Mouse (Mus musculus): ENCODE data around the gene Mpped2. TPM values are rescaled to one million over a fixed set of nuclear protein-coding genes. Genes with fewer than 3 reads are reported as not detected.

The Mpped2 gene
- polyA plus RNA-seq, 1 experiment from 2014 or later = 199 TPM

GRCm38 (mm10) chr2:106797855-106798254 lies 104.8 kb downstream of the Mpped2 start:
- H3K9ac ChIP-seq (replicated peaks; ENCODE audit: low read depth, low read length) = peak overlapping the region; percentile 29; the same call in 1 of the 2 replicates
- peaks cover 23% of the 10 kb centered on the region for H3K4me1 ChIP-seq (replicated peaks; ENCODE audit: control insufficient read depth, insufficient read depth, low read length)
- H3K27me3 ChIP-seq (replicated peaks; ENCODE audit: control insufficient read depth, insufficient read depth, low read length) = no peaks in the 10 kb centered on the region
- peak overlapping the region; percentile 61; the same call in 1 of the 2 replicates for H3K27ac ChIP-seq (ENCODE audit: low read length)
- no peaks in the 10 kb centered on the region for H3K9me3 ChIP-seq (ENCODE audit: control insufficient read depth, low read length)
- ATAC-seq = peak; percentile 57
- H3K4me2 ChIP-seq (ENCODE audit: low read length) = peak overlapping the region; percentile 39
- H3K36me3 ChIP-seq (ENCODE audit: control insufficient read depth, insufficient read depth) = no peaks in the 10 kb centered on the region
- WGBS = 7% methylated on average over 3 of the region's 3 CpGs
- no peak overlapping the region for H3K4me3 ChIP-seq (replicated peaks; ENCODE audit: low read length)

GRCm38 (mm10) chr2:106798824-106799223 lies 105.8 kb downstream of the Mpped2 start:
- Histone ChIP-seq H3K36me3 (ENCODE audit: control insufficient read depth, insufficient read depth) (no peaks in the 10 kb centered on the region), H3K4me2 (ENCODE audit: low read length) (no peak overlapping the region), H3K9ac (replicated peaks; ENCODE audit: low read depth, low read length) (no peak overlapping the region), H3K27me3 (replicated peaks; ENCODE audit: control insufficient read depth, insufficient read depth, low read length) (no peaks in the 10 kb centered on the region), H3K4me3 (replicated peaks; ENCODE audit: low read length) (no peak overlapping the region), H3K4me1 (replicated peaks; ENCODE audit: control insufficient read depth, insufficient read depth, low read length) (peaks cover 23% of the 10 kb centered on the region), H3K9me3 (ENCODE audit: control insufficient read depth, low read length) (no peaks in the 10 kb centered on the region), H3K27ac (ENCODE audit: low read length) (no peak overlapping the region)
- no peak for ATAC-seq
- 23% methylated on average over 4 of the region's 4 CpGs for WGBS

- WGBS = 86% methylated on average over 3 of the region's 3 CpGs
- H3K36me3 ChIP-seq (ENCODE audit: control insufficient read depth, insufficient read depth) = peaks cover 2% of the 10 kb centered on the region; the same call in 1 of the 2 replicates
Measured at GRCm38 (mm10) chr2:106815898-106816297, 122.8 kb downstream of the Mpped2 start.

GRCm38 (mm10) chr2:106821292-106821691 lies 128.2 kb downstream of the Mpped2 start:
- no peak overlapping the region for H3K4me3 ChIP-seq (replicated peaks; ENCODE audit: low read length)
- H3K27me3 ChIP-seq (replicated peaks; ENCODE audit: control insufficient read depth, insufficient read depth, low read length) = no peaks in the 10 kb centered on the region
- no peak overlapping the region for H3K4me2 ChIP-seq (ENCODE audit: low read length)
- no peak overlapping the region for H3K27ac ChIP-seq (ENCODE audit: low read length)
- WGBS = 64% methylated on average over 8 of the region's 8 CpGs
- H3K9me3 ChIP-seq (ENCODE audit: control insufficient read depth, low read length) = no peaks in the 10 kb centered on the region
- no peaks in the 10 kb centered on the region for H3K36me3 ChIP-seq (ENCODE audit: control insufficient read depth, insufficient read depth)
- peaks cover 25% of the 10 kb centered on the region for H3K4me1 ChIP-seq (replicated peaks; ENCODE audit: control insufficient read depth, insufficient read depth, low read length)
- no peak for ATAC-seq
- H3K9ac ChIP-seq (replicated peaks; ENCODE audit: low read depth, low read length) = no peak overlapping the region

More at GRCm38 (mm10) chr2:106815898-106816297, 122.8 kb downstream of the Mpped2 start:
- Histone ChIP-seq H3K27ac (ENCODE audit: low read length) (no peak overlapping the region), H3K4me1 (replicated peaks; ENCODE audit: control insufficient read depth, insufficient read depth, low read length) (no peaks in the 10 kb centered on the region; the same call in 1 of the 2 replicates), H3K9me3 (ENCODE audit: control insufficient read depth, low read length) (no peaks in the 10 kb centered on the region), H3K9ac (replicated peaks; ENCODE audit: low read depth, low read length) (no peak overlapping the region), H3K4me3 (replicated peaks; ENCODE audit: low read length) (no peak overlapping the region), H3K27me3 (replicated peaks; ENCODE audit: control insufficient read depth, insufficient read depth, low read length) (no peaks in the 10 kb centered on the region), H3K4me2 (ENCODE audit: low read length) (no peak overlapping the region)
- no peak for ATAC-seq

- H3K4me3 ChIP-seq (replicated peaks; ENCODE audit: low read length) = no peak overlapping the region
- no peaks in the 10 kb centered on the region for H3K36me3 ChIP-seq (ENCODE audit: control insufficient read depth, insufficient read depth)
- H3K27ac ChIP-seq (ENCODE audit: low read length) = no peak overlapping the region
- no peak overlapping the region for H3K9ac ChIP-seq (replicated peaks; ENCODE audit: low read depth, low read length)
- no peak overlapping the region for H3K4me2 ChIP-seq (ENCODE audit: low read length)
- 29% methylated on average over 6 of the region's 6 CpGs for WGBS
- ATAC-seq = peak; percentile 6; the same call in 1 of the 2 replicates
- peaks cover 25% of the 10 kb centered on the region for H3K4me1 ChIP-seq (replicated peaks; ENCODE audit: control insufficient read depth, insufficient read depth, low read length)
- H3K27me3 ChIP-seq (replicated peaks; ENCODE audit: control insufficient read depth, insufficient read depth, low read length) = no peaks in the 10 kb centered on the region
- no peaks in the 10 kb centered on the region for H3K9me3 ChIP-seq (ENCODE audit: control insufficient read depth, low read length)
Measured at GRCm38 (mm10) chr2:106821883-106822282, 128.8 kb downstream of the Mpped2 start.

GRCm38 (mm10) chr2:106822540-106822939 lies 129.5 kb downstream of the Mpped2 start:
- 4% methylated on average over 5 of the region's 5 CpGs for WGBS
- no peaks in the 10 kb centered on the region for H3K9me3 ChIP-seq (ENCODE audit: control insufficient read depth, low read length)
- peaks cover 25% of the 10 kb centered on the region for H3K4me1 ChIP-seq (replicated peaks; ENCODE audit: control insufficient read depth, insufficient read depth, low read length)
- no peak overlapping the region for H3K4me2 ChIP-seq (ENCODE audit: low read length)
- 0 out of 2 replicates have a peak, but pooled peaks have one; percentile 29 for ATAC-seq
- H3K27ac ChIP-seq (ENCODE audit: low read length) = no peak overlapping the region
- no peak overlapping the region for H3K9ac ChIP-seq (replicated peaks; ENCODE audit: low read depth, low read length)
- no peaks in the 10 kb centered on the region for H3K36me3 ChIP-seq (ENCODE audit: control insufficient read depth, insufficient read depth)
- H3K4me3 ChIP-seq (replicated peaks; ENCODE audit: low read length) = no peak overlapping the region
- no peaks in the 10 kb centered on the region for H3K27me3 ChIP-seq (replicated peaks; ENCODE audit: control insufficient read depth, insufficient read depth, low read length)

GRCm38 (mm10) chr2:106825461-106825860 lies 132.4 kb downstream of the Mpped2 start:
- H3K9me3 ChIP-seq (ENCODE audit: control insufficient read depth, low read length) = no peaks in the 10 kb centered on the region
- no peak overlapping the region for H3K4me2 ChIP-seq (ENCODE audit: low read length)
- H3K27me3 ChIP-seq (replicated peaks; ENCODE audit: control insufficient read depth, insufficient read depth, low read length) = no peaks in the 10 kb centered on the region
- H3K27ac ChIP-seq (ENCODE audit: low read length) = no peak overlapping the region
- no peak for ATAC-seq
- no peak overlapping the region for H3K4me3 ChIP-seq (replicated peaks; ENCODE audit: low read length)
- H3K4me1 ChIP-seq (replicated peaks; ENCODE audit: control insufficient read depth, insufficient read depth, low read length) = peaks cover 46% of the 10 kb centered on the region
- no peaks in the 10 kb centered on the region for H3K36me3 ChIP-seq (ENCODE audit: control insufficient read depth, insufficient read depth)
- WGBS = 85% methylated on average over 2 of the region's 2 CpGs
- no peak overlapping the region for H3K9ac ChIP-seq (replicated peaks; ENCODE audit: low read depth, low read length)

GRCm38 (mm10) chr2:106826023-106826422 lies 133.0 kb downstream of the Mpped2 start:
- 80% methylated on average over 1 of the region's 1 CpGs for WGBS
- H3K27ac ChIP-seq (ENCODE audit: low read length) = no peak overlapping the region
- no peak overlapping the region for H3K9ac ChIP-seq (replicated peaks; ENCODE audit: low read depth, low read length)
- H3K4me1 ChIP-seq (replicated peaks; ENCODE audit: control insufficient read depth, insufficient read depth, low read length) = peaks cover 46% of the 10 kb centered on the region
- ATAC-seq = no peak
- H3K4me2 ChIP-seq (ENCODE audit: low read length) = no peak overlapping the region
- H3K27me3 ChIP-seq (replicated peaks; ENCODE audit: control insufficient read depth, insufficient read depth, low read length) = no peaks in the 10 kb centered on the region
- H3K9me3 ChIP-seq (ENCODE audit: control insufficient read depth, low read length) = no peaks in the 10 kb centered on the region
- H3K36me3 ChIP-seq (ENCODE audit: control insufficient read depth, insufficient read depth) = no peaks in the 10 kb centered on the region
- no peak overlapping the region for H3K4me3 ChIP-seq (replicated peaks; ENCODE audit: low read length)

- WGBS = 73% methylated on average over 4 of the region's 4 CpGs
- Histone ChIP-seq H3K9ac (replicated peaks; ENCODE audit: low read depth, low read length) (no peak overlapping the region), H3K9me3 (ENCODE audit: control insufficient read depth, low read length) (no peaks in the 10 kb centered on the region), H3K4me3 (replicated peaks; ENCODE audit: low read length) (no peak overlapping the region), H3K36me3 (ENCODE audit: control insufficient read depth, insufficient read depth) (no peaks in the 10 kb centered on the region), H3K4me1 (replicated peaks; ENCODE audit: control insufficient read depth, insufficient read depth, low read length) (peaks cover 39% of the 10 kb centered on the region), H3K27ac (ENCODE audit: low read length) (no peak overlapping the region), H3K27me3 (replicated peaks; ENCODE audit: control insufficient read depth, insufficient read depth, low read length) (no peaks in the 10 kb centered on the region), H3K4me2 (ENCODE audit: low read length) (no peak overlapping the region)
- ATAC-seq = no peak
Measured at GRCm38 (mm10) chr2:106826806-106827205, 133.7 kb downstream of the Mpped2 start.

All from forebrain, embryonic 16.5 days (tissue).